Mouse (Mus musculus) thymus, adult 2 months (tissue): ENCODE results near the gene Tas2r135. TPM values are rescaled to one million over a fixed set of nuclear protein-coding genes. Genes with fewer than 3 reads are reported as not detected.

Experiments
- DNase-seq: peaks from one replicate; pipeline ENCODE4 v3.0.0; 2021
- H3K27ac ChIP-seq: fragments of 200-500 bp; 2 replicates; pipeline ENCODE4 v1.5.1; 2012; ENCODE audit warnings: low read length, control low read depth; ENCODE audit not compliant: control insufficient read depth, insufficient read depth
- H3K27me3 ChIP-seq: fragments of 200-500 bp; 2 replicates; pipeline ENCODE4 v1.6.1; 2012; ENCODE audit warnings: mild to moderate bottlenecking, low read length, moderate library complexity, mixed read lengths; ENCODE audit not compliant: control insufficient read depth, insufficient read depth
- H3K36me3 ChIP-seq: fragments of 200-500 bp; 2 replicates; pipeline ENCODE4 v1.6.1; 2012; ENCODE audit warnings: mild to moderate bottlenecking, low read length, moderate library complexity; ENCODE audit not compliant: control insufficient read depth, insufficient read depth
- H3K4me1 ChIP-seq: fragments of 200-500 bp; replicated peaks from 2 replicates; pipeline ENCODE4 v1.6.1; 2012; ENCODE audit warnings: low read length; ENCODE audit not compliant: control insufficient read depth, insufficient read depth
- H3K4me3 ChIP-seq: fragments of 200-500 bp; 2 replicates; pipeline ENCODE4 v1.5.1; 2012; ENCODE audit warnings: mild to moderate bottlenecking, low read length, control low read depth, moderate library complexity; ENCODE audit not compliant: control insufficient read depth, insufficient read depth
- CTCF ChIP-seq: fragments of 200-500 bp; IDR thresholded peaks from 2 replicates; pipeline ENCODE4 v1.5.1; 2012; ENCODE audit warnings: mild to moderate bottlenecking, control low read depth, low read length, moderate library complexity, borderline replicate concordance; ENCODE audit not compliant: control insufficient read depth, poor library complexity, insufficient read depth; ENCODE audit errors: extremely low read depth
- POLR2A ChIP-seq: fragments of 200-500 bp; IDR thresholded peaks from 2 replicates; pipeline ENCODE4 v1.6.1; 2012; ENCODE audit warnings: mild to moderate bottlenecking, low read length, control low read depth, moderate library complexity; ENCODE audit not compliant: control insufficient read depth, poor library complexity, insufficient read depth; ENCODE audit errors: extremely low read depth
- WGBS: fragments of 180-500 bp; shearing (Covaris S2); methylation state at CpG from one replicate; pipeline ENCODE4 v1.1.7; 2018; 5-methylcytosine and 5-hydroxymethylcytosine counted together
- polyA plus RNA-seq: library from polyadenylated mRNA; depleted of rRNA; stranded (reverse); fragments of >200 nt; gene quantifications from 2 replicates; pipeline ENCODE4 v1.2.3, GENCODE M21; 2012

Gene Tas2r135
- polyA plus RNA-seq, 1 experiment: not detected

GRCm38 (mm10) chr6:42372816-42373547 lies 32.3 kb upstream of the Tas2r135 start, which contains the start of gene Epha1:
TSS of gene Epha1 (minus strand) at chr6:42373268.
- 4% methylated on average over 36 of the region's 36 CpGs for WGBS
- peaks cover 3% of the 10 kb centered on the region for H3K4me1 ChIP-seq
- peak within 1 kb of the TSS; percentile 27 for H3K4me3 ChIP-seq

GRCm38 (mm10) chr6:42373669-42374430 lies 31.4 kb upstream of the Tas2r135 start:
- no peak for DNase-seq
- H3K4me3 ChIP-seq: no peak overlapping the region
- H3K27ac ChIP-seq: no peak overlapping the region
- H3K4me1 ChIP-seq: peaks cover 3% of the 10 kb centered on the region
- WGBS: 46% methylated on average over 7 of the region's 7 CpGs
- TF ChIP-seq POLR2A: no peak
- TF ChIP-seq CTCF: no peak
- H3K36me3 ChIP-seq: no peaks in the 10 kb centered on the region
- H3K27me3 ChIP-seq: no peaks in the 10 kb centered on the region

More at GRCm38 (mm10) chr6:42372816-42373547, 32.3 kb upstream of the Tas2r135 start, which contains the start of gene Epha1:
- H3K27ac ChIP-seq: no peak within 1 kb of the TSS
- TF ChIP-seq CTCF: no peak
- no peak for TF ChIP-seq POLR2A
- H3K27me3 ChIP-seq: no peaks in the 10 kb centered on the region
- no peaks in the 10 kb centered on the region for H3K36me3 ChIP-seq
- DNase-seq: peak; percentile 71

DNA sequence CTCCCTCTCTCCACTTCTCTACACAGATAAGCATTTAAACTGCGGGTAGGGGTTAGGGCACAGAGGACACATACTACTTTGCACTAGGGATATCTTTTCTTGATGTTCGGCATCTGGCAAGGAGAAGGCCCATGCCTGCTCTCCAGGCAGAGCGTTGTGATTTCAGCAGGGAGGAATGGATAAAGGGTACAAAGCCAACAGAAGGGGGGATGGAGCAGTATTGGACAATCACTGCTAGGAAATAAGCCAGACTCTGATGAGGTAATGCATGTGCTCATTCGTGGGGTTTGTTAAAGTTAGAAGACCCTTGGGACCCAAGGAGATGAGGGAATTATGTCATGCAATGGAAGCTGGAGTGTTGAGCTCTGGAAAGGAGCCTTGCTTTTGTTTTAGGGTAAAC lies 30.5 kb upstream of the Tas2r135 start:
- Histone ChIP-seq H3K27ac (no peak overlapping the region), H3K4me3 (no peak overlapping the region), H3K27me3 (no peaks in the 10 kb centered on the region), H3K4me1 (peaks cover 3% of the 10 kb centered on the region), H3K36me3 (no peaks in the 10 kb centered on the region)
- TF ChIP-seq CTCF (no peak), POLR2A (no peak)
- 93% methylated on average over 4 of the region's 4 CpGs for WGBS
- no peak for DNase-seq

DNA sequence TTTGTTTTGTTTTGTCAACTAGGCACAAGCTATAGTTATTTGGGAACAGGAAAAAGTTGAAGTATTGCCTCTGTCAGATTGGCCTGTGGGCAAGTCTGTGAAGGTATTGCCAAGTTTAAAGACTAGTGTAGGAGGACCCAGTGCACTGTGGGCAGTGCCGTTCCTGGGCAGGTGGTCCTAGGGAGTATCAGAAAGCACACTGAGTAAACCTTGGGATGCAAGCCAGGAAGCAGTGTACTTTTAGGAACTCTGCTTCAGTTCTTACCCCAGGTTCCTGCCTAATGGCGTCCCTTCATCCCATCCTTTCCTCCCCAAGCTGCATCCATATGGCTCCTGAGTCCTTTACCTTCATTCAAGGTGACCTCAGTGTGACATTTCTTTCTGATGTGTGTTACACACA lies 30.1 kb upstream of the Tas2r135 start:
- DNase-seq: no peak
- H3K4me3 ChIP-seq: no peak overlapping the region
- H3K36me3 ChIP-seq: no peaks in the 10 kb centered on the region
- no peak for TF ChIP-seq POLR2A
- no peak for TF ChIP-seq CTCF
- H3K27ac ChIP-seq: no peak overlapping the region
- 98% methylated on average over 2 of the region's 2 CpGs for WGBS
- H3K27me3 ChIP-seq: no peaks in the 10 kb centered on the region
- H3K4me1 ChIP-seq: peaks cover 5% of the 10 kb centered on the region

GRCm38 (mm10) chr6:42376016-42376415 lies 29.2 kb upstream of the Tas2r135 start:
- no peak for DNase-seq
- Histone ChIP-seq H3K4me3 (no peak overlapping the region), H3K4me1 (peaks cover 8% of the 10 kb centered on the region), H3K36me3 (no peaks in the 10 kb centered on the region), H3K27ac (no peak overlapping the region), H3K27me3 (no peaks in the 10 kb centered on the region)
- no peak for TF ChIP-seq CTCF
- TF ChIP-seq POLR2A: no peak
- WGBS: 56% methylated on average over 4 of the region's 4 CpGs

DNA sequence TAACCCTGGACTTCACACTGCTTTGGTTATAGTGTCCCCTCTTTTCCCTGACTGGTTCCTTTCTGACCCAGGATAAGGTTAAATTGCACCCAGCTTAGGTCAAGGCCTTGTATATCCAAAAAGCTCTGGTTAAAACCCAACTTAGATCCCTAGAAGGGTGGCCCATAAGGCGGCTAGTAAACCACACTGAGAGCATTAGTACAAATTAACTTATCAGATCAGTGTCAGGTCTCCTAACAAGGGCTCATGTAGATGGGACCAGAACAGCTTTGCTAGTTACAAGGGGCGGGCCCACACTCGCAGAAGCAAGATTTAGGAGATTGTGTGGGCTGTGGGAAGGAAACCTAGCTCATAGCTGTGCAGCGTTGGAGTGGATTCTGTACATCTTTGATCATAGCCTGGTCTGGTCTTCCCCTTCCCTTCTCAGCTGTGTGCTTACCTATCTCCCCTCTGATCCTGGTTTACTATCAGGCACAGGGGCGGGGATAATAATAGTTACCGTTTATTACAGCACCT lies 28.7 kb upstream of the Tas2r135 start:
- Histone ChIP-seq H3K27me3 (no peaks in the 10 kb centered on the region), H3K27ac (no peak overlapping the region), H3K4me3 (no peak overlapping the region), H3K4me1 (peaks cover 10% of the 10 kb centered on the region), H3K36me3 (no peaks in the 10 kb centered on the region)
- 57% methylated on average over 6 of the region's 6 CpGs for WGBS
- no peak for DNase-seq
- no peak for TF ChIP-seq CTCF
- no peak for TF ChIP-seq POLR2A
